Mouse (Mus musculus) liver, embryonic 16.5 days (tissue): ENCODE data around the gene Traip. TPM values are rescaled to one million over a fixed set of nuclear protein-coding genes. Genes with fewer than 3 reads are reported as not detected.

Experiments
- ATAC-seq: fragments of 200-750 bp; cut with Nextera tagmentation; 2 replicates; pipeline ENCODE4 v1.8.0; 2017; ENCODE audit warnings: low read depth, mild to moderate bottlenecking, moderate number of reproducible peaks, moderate library complexity
- H3K27ac ChIP-seq: fragments of 300-500 bp; sonication (generic); 2 replicates; pipeline ENCODE4 v1.5.1; 2014; ENCODE audit warnings: mild to moderate bottlenecking, low read length
- H3K27me3 ChIP-seq: fragments of 300-500 bp; sonication (generic); 2 replicates; pipeline ENCODE4 v1.6.1; 2014; ENCODE audit warnings: low read depth, low read length, mixed read lengths; ENCODE audit not compliant: control insufficient read depth, insufficient read depth
- H3K36me3 ChIP-seq: fragments of 300-500 bp; sonication (generic); 2 replicates; pipeline ENCODE4 v1.6.1; 2014; ENCODE audit warnings: mild to moderate bottlenecking; ENCODE audit not compliant: control insufficient read depth, insufficient read depth
- H3K4me1 ChIP-seq: fragments of 300-500 bp; sonication (generic); 2 replicates; pipeline ENCODE4 v1.6.1; 2014; ENCODE audit warnings: low read depth, low read length, mixed read lengths; ENCODE audit not compliant: control insufficient read depth
- H3K4me2 ChIP-seq: fragments of 300-500 bp; sonication (generic); 2 replicates; pipeline ENCODE4 v1.6.1; 2014; ENCODE audit warnings: low read depth, low read length, mixed read lengths
- H3K4me3 ChIP-seq: fragments of 300-500 bp; sonication (generic); 2 replicates; pipeline ENCODE4 v1.5.1; 2014; ENCODE audit warnings: low read depth, mild to moderate bottlenecking, low read length
- H3K9ac ChIP-seq: fragments of 300-500 bp; sonication (generic); 2 replicates; pipeline ENCODE4 v1.6.1; 2014; ENCODE audit warnings: low read depth, low read length
- H3K9me3 ChIP-seq: fragments of 300-500 bp; sonication (generic); replicated peaks from 2 replicates; pipeline ENCODE4 v1.6.1; 2016; ENCODE audit warnings: low read length; ENCODE audit not compliant: control insufficient read depth
- WGBS: fragments of 180-500 bp; shearing (Covaris S2); extraction: QIAGEN DNeasy Blood & Tissue Kit; methylation state at CpG from one replicate; pipeline ENCODE4 v1.1.7; 2014; ENCODE audit not compliant: insufficient replicate concordance; 5-methylcytosine and 5-hydroxymethylcytosine counted together
- polyA plus RNA-seq: library from polyadenylated mRNA; unstranded; fragments of >200 nt; fragmentation: Nextera tagmentation; extraction: Ambion mirVana; gene quantifications from 2 replicates; pipeline ENCODE4 v1.2.1, GENCODE M21; 2015

Traip gene
- polyA plus RNA-seq, 1 experiment from 2014 or later, result 11.1 TPM

DNA sequence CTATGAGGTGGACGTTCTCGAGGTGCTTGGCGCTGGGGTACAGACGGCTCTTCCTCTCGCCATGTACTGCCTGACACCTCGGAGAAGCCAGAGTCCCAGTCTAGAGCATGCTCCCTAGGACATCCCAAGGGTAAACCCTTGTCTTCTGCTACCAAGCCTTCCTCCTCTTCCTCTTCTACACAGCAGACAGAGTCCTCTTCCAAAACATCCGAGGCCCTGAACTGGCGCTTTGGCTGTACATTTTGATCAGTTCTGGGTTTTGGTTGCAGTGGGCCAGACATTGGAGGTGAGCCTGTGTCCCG is 34.8 kb downstream of the Traip start:
- Histone ChIP-seq H3K4me1 (peaks cover 60% of the 10 kb centered on the region), H3K4me2 (peak overlapping the region; percentile 97), H3K4me3 (peak overlapping the region; percentile 91), H3K36me3 (peaks cover 39% of the 10 kb centered on the region), H3K9ac (peak overlapping the region; percentile 90), H3K27ac (peak overlapping the region; percentile 96), H3K27me3 (no peaks in the 10 kb centered on the region), H3K9me3 (no peaks in the 10 kb centered on the region)
- ATAC-seq, result no peak
- 5% methylated on average over 9 of the region's 9 CpGs for WGBS

DNA sequence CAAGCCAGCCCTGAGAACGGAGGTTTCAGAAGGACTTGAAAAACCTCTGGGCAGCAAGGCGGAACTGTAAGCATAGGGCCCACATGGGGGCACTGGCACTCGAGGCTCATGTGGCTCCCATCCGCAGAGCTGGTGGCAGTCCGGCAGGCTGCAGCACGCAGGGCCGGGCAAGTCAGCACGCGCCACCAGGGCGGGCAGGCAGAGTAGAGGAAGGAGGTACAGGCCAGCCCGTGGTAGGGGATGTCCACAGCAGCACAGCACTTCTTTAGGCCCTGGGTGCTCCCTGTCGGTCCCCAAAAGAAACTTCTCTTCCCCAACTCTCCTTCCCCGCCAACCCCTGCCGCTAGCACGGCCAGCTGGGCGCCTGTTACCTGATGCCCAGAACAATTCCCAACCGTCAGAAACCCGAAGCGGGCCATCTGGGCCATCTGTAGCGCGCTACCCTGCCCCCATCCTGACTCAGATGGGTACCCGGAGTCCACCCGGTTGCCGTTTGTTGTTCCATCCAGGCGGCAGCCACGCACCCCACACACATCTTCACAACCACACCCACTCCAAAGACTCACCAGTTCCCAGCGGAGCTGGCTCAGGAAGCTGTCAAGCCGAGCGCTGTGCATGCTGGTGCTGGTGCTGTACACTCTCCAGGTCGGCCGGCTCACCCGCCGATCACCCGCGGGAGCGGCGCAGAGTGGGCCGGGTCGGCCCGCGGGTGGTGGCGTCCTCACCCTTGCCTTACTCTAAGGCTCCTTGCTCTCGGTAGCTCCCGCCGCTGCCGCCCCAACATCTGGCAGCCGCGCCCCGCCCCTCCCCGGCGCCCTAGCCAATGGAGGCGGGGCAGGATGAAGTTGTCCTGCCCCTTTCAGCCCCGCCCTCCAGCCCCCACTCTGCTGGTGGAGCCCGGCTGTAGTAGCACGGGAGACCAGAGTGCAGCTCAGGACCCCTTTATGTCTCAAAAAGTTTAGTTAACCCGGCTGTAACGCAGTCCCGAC is 35.5 kb downstream of the Traip start, which contains the start of gene Inka1:
Inka1 (minus strand) TSS at position 749 of the 989 bp plus-strand sequence.
- Histone ChIP-seq H3K9ac (peak within 1 kb of the TSS; percentile 90), H3K4me3 (peak within 1 kb of the TSS; percentile 91), H3K36me3 (peaks cover 32% of the 10 kb centered on the region), H3K27ac (peak within 1 kb of the TSS; percentile 96), H3K4me1 (peaks cover 55% of the 10 kb centered on the region), H3K4me2 (peak within 1 kb of the TSS; percentile 97), H3K9me3 (no peaks in the 10 kb centered on the region), H3K27me3 (no peaks in the 10 kb centered on the region)
- ATAC-seq, result peak; percentile 79
- WGBS, result under 1% methylated on average over 58 of the region's 58 CpGs

DNA sequence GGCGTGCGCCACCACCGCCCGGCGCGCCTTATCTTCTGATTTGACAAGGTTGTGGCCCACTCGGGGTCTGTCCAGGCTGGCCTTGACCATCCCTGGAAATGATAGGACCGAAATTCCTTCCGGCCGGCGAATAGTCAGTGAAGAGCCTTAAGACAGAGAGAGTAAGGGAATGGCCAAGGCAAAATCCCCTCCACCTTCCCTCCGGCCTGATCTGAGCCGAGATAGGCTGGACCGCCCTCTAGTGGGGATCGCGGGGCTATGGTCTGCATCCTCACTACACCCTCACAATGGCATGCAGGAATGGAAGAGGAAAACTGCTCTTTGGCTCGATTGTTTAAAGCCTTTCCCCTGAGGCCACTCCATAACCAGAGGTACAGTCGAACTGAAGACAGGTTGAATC is 36.4 kb downstream of the Traip start:
- WGBS, result 2% methylated on average over 18 of the region's 18 CpGs
- H3K4me2 ChIP-seq, result peak overlapping the region; percentile 97

DNA sequence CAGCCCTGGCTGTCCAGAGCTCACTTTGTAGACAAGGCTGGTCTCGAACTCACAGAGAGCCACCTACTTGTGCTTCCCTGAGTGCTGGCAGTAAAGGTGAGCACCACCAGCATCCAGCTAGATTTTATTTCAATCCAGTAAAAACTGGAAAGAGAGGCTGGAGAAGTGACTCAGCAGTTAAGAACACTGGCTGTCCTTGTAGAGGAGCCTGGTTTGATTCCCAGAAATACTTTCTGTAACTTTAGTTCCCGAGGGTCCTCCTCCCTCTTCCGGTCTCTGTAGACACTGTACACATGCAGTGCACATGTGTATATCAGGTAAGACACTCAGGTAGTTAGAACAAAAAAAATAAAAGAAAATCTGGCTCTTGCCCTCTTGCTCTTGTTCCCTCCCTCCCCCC is 38.0 kb downstream of the Traip start:
- H3K9me3 ChIP-seq, result no peaks in the 10 kb centered on the region
- H3K36me3 ChIP-seq, result peaks cover 13% of the 10 kb centered on the region
- H3K27me3 ChIP-seq, result no peaks in the 10 kb centered on the region
- no peak overlapping the region for H3K4me2 ChIP-seq
- no peak overlapping the region for H3K27ac ChIP-seq
- H3K9ac ChIP-seq, result no peak overlapping the region
- 61% methylated on average over 3 of the region's 3 CpGs for WGBS
- no peak for ATAC-seq
- peaks cover 30% of the 10 kb centered on the region for H3K4me1 ChIP-seq
- no peak overlapping the region for H3K4me3 ChIP-seq

More for the DNA sequence above, 36.4 kb downstream of the Traip start:
- Histone ChIP-seq H3K4me3 (peak overlapping the region; percentile 91), H3K27me3 (no peaks in the 10 kb centered on the region), H3K4me1 (peaks cover 46% of the 10 kb centered on the region), H3K27ac (peak overlapping the region; percentile 40; the same call in 1 of the 2 replicates), H3K9me3 (no peaks in the 10 kb centered on the region), H3K9ac (peak overlapping the region; percentile 90), H3K36me3 (peaks cover 23% of the 10 kb centered on the region)
- peak; percentile 19 for ATAC-seq

DNA sequence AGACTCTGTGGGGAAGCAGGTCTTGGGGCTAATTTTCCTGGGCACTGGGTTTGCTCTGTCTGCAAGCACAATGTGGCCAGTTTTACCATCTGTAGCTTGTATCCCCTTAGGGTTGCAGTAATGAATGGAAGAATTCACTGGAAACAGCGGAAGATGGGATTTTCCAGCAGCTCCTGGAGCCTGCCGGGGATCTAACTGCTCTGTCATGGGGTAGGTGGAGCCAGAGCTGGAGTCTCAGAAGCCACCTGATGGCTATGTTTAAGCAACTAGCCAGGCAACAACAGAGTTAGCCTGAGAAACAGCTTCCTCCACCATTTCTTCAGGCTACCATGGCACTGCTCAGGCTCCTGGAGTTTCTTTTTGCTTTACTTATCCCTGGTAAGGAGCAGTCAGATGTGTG is 42.3 kb downstream of the Traip start, which contains the start of gene Cdhr4:
Cdhr4 (plus strand) TSS at position 301 of the 400 bp plus-strand sequence.
- H3K9ac ChIP-seq, result no peak within 1 kb of the TSS
- H3K4me1 ChIP-seq, result peaks cover 4% of the 10 kb centered on the region
- H3K27ac ChIP-seq, result no peak within 1 kb of the TSS
- no peak within 1 kb of the TSS for H3K4me2 ChIP-seq
- no peaks in the 10 kb centered on the region for H3K27me3 ChIP-seq
- 80% methylated on average over 2 of the region's 2 CpGs for WGBS
- ATAC-seq, result no peak
- no peaks in the 10 kb centered on the region for H3K36me3 ChIP-seq
- H3K4me3 ChIP-seq, result no peak within 1 kb of the TSS
- no peaks in the 10 kb centered on the region for H3K9me3 ChIP-seq

DNA sequence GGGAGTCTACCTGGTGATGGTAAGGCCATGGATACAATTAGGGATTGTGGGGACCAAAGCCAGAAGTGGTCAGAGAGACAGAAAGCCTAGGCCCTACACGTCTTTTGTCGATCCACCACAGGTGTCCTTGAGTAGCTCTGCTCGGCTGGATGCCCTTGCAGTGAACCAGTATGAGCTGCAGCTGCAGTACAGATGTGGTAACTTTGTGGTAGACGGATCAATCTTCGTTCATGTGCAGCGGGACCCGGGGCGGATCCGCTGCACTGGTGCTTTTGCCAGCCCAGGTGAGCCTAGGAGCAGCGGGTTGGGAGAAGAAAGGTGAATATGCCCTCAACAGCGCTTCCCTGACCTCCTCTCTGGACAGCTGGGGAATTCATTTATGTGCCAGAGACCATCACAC is 43.1 kb downstream of the Traip start:
- 83% methylated on average over 11 of the region's 11 CpGs for WGBS
- Histone ChIP-seq H3K36me3 (no peaks in the 10 kb centered on the region), H3K4me1 (peaks cover 4% of the 10 kb centered on the region), H3K27me3 (no peaks in the 10 kb centered on the region), H3K9me3 (no peaks in the 10 kb centered on the region), H3K9ac (no peak overlapping the region), H3K4me2 (no peak overlapping the region), H3K27ac (no peak overlapping the region), H3K4me3 (no peak overlapping the region)
- ATAC-seq, result no peak

DNA sequence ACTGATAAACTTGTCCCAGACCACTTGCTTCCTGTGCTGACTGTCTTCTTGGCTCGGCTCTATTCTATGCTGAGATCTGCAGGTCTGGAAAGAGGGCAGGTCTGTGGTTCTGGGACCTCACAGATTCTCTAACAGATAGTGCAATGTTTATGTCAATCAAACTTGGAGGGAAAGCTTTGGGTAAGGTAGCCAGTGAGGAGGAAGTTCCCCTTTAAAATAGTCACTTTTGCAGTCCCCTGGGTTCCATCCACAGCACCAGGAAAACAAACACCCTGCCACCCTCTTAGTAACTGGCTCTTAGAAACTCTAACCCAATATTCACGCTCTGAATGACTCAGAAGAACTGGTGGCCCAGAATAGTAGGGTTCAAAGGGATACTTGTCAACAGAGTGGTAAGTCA is 44.5 kb downstream of the Traip start:
- WGBS, result 16% methylated on average over 2 of the region's 2 CpGs
- Histone ChIP-seq H3K36me3 (no peaks in the 10 kb centered on the region), H3K9ac (no peak overlapping the region), H3K9me3 (no peaks in the 10 kb centered on the region), H3K4me2 (no peak overlapping the region), H3K27ac (no peak overlapping the region), H3K4me1 (peaks cover 4% of the 10 kb centered on the region), H3K27me3 (no peaks in the 10 kb centered on the region), H3K4me3 (no peak overlapping the region)
- no peak for ATAC-seq

DNA sequence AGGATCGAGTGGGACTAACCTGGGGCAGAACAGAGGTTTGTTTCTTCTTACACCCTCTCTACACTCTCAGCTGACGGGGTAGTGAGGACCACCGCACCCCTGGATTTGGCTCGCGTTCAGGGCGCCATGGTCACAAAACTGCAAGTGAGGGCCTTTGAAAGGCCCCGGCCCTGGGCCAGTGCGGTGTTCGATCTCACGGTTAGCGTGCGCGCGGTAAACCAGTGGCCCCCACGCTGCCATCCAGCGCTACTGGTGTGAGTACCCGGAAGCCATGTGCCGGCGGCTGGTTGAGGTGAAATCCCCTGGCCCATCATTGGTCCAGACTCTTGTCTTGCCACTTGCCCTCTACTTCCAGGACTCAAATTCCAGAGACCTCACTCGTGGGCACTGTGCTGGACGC is 45.6 kb downstream of the Traip start:
- no peaks in the 10 kb centered on the region for H3K36me3 ChIP-seq
- H3K9ac ChIP-seq, result no peak overlapping the region
- no peak overlapping the region for H3K27ac ChIP-seq
- 88% methylated on average over 21 of the region's 21 CpGs for WGBS
- H3K27me3 ChIP-seq, result no peaks in the 10 kb centered on the region
- H3K9me3 ChIP-seq, result no peaks in the 10 kb centered on the region
- no peak overlapping the region for H3K4me3 ChIP-seq
- H3K4me2 ChIP-seq, result no peak overlapping the region
- H3K4me1 ChIP-seq, result no peaks in the 10 kb centered on the region
- no peak for ATAC-seq

DNA sequence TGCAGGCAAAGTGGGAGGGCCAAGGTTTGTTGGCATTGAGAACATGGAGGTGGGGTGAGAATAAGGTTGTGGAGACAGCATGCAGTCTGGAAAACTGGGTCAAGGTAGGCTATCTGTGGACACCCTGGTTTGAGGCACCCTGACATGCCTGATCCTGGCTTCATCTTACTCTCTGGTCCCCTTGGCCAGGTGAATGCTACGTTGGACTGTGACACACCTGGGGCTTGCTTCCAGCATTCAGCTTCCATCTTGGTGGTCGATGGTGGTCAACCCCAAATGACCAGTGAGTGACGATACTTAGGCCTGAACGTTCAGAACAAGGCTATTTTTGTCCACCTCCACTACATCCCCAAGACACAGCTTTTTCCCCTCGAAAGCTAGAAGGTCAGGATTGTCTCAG is 46.1 kb downstream of the Traip start, which contains the start of gene Gm20662:
Gm20662 (plus strand) TSS at position 301 of the 400 bp plus-strand sequence.
- no peaks in the 10 kb centered on the region for H3K9me3 ChIP-seq
- H3K36me3 ChIP-seq, result no peaks in the 10 kb centered on the region
- H3K27ac ChIP-seq, result no peak within 1 kb of the TSS
- 69% methylated on average over 5 of the region's 5 CpGs for WGBS
- H3K4me3 ChIP-seq, result no peak within 1 kb of the TSS
- no peak for ATAC-seq
- H3K4me2 ChIP-seq, result no peak within 1 kb of the TSS
- no peaks in the 10 kb centered on the region for H3K27me3 ChIP-seq
- no peaks in the 10 kb centered on the region for H3K4me1 ChIP-seq
- no peak within 1 kb of the TSS for H3K9ac ChIP-seq
